Mouse (Mus musculus): ENCODE data around the gene Lrmda. TPM values are rescaled to one million over a fixed set of nuclear protein-coding genes. Genes with fewer than 3 reads are reported as not detected.

The Lrmda gene
- total RNA-seq, 2 experiments from 2014 or later: 0.27 TPM; not detected in 1

DNA sequence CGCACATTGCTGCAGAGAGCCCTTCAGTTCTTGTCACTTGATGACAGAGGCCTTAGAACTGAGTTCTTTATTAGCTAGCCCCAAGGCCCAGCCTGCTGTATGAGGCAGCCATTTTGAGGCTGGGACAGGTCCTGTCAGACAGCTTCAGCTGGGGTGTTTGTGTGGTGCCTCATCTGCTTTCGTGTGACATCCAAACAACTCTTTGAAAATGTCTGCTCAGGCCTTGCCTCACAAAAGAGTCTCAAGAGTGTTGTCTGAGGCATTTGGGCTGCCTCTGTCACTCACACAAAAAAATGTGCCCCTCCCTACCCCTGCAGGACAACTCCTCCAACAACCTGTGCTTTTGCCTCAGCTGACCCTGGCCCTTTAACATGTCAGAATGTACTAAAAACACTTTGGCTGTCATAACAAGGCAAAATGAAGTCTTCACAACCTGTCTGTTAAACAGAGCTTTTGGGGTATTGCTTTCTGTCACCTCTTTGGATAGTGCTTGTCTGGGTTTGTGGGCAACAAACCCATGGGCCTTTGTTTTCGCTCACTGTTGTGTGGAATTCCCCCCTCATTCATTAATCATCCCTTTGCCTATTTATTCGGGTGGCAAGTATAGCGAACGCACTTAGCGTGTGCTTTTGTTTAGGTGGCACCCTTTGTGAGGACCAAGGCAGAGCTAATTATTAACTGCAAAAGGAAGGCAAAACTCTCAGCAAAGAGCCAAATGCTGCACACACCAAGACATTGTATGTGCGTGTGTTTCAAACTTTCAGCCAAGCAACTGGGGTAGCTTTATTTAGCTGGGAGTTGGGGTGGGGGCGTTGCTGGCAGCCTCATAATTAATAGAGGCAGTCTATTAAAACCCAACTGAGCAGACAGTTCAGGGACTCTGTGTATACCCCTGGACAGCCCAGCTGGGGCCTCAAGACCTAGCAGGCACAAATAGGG, 660.5 kb downstream of the Lrmda start:
- DNase-seq (ENCODE audit: extremely low spot score in 1 of 2, low spot score in 1 of 2): no peak

DNA sequence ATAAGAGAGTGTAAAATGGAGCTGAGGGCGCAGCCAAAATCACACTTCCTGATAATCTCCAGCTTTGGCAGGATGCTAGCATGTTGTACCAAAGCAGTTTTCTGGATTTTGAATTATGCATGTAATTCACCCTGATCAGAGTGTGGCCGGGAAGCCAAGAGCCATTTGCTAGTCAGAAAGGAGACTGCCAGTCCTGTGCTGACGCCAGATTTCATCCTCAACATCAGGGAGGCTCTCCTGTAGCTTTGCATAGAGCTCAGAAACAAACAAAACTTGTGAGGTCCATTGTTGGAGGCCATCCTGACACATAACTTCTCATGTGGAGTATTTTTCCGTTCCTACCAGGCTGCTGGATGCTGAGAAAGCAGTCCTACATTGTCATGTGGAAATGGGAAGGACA, 667.4 kb downstream of the Lrmda start:
- no peak for DNase-seq (ENCODE audit: extremely low spot score in 1 of 2, low spot score in 1 of 2)

DNA sequence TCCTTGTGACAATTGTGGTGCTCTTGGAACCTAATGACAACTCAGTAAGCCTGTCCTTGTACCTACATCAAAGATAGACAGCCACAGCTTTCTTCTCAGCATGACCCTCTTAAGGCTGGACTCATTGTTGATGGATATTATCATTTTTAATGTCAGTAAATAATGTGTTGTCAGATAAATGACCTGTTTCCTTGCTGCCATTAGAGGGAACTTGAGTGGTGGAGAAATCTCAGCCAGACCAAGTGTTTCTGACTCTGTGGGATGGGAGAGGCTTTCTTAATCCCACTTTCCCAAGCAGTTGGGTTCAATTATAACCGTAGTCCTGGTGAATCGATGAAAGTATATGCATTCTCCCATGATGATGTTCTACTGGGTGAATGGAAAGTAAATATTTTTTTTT, 668.9 kb downstream of the Lrmda start:
- DNase-seq (ENCODE audit: extremely low spot score in 1 of 2, low spot score in 1 of 2): no peak

DNA sequence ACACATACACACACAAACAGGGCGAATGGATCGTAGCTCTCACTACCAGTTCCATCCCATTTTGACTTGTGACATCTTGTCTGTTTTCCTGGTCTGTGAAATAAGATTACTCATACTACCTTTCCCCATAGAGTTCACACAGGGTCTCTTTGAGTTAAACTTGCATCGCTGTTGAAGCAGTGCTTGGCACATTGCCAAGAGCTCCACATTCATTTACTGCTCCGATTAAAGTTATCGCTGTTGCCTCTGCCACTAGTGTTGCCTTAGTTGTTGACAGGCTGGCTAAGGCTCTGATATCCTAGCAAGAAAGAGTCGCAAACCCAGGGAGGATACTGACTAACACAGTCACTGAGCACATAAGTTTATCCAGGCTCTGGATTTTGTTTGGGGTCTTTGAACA, 675.9 kb downstream of the Lrmda start:
- DNase-seq (ENCODE audit: extremely low spot score in 1 of 2, low spot score in 1 of 2): no peak

DNA sequence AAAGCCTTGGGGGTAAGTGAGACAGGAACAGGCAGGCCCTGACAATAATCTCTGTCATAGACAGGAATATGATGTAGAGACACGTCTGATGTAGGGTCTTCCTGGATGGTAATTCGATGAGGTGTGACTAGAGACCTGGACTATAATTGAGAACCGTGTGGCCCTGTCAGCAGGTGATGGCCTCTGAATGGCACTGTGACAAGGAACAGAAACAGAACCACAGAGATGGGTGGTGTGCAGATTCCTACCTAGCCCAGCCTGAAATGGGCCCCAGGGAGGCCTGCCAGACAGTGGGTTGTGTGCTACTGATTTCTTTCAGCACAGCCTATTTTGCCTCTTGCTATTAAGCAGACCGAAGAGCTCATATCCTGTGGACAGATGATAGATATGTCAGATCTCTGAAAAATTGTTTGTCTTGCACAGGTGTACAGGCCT, 676.4 kb downstream of the Lrmda start:
- no peak for DNase-seq (ENCODE audit: extremely low spot score in 1 of 2, low spot score in 1 of 2)

DNA sequence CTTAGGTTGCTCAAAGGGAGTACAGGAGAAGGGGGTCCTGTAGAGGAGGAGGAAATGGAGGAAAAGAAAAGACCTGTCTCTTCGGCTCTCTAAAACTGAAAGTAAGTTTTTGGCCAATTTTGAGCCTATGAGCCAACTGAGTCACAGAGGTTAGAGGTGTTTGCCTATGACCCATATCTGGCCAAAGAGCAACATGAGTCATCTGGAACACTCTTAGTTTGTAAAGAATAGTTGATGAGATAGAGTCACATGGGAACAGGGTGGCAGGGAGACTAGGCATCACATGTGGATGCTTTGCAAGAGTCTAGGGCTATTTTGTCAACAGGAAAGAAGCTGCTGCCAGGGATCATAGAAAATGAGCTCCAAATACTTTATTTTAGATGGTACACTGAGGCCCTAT, 680.7 kb downstream of the Lrmda start:
- DNase-seq (ENCODE audit: extremely low spot score in 1 of 2, low spot score in 1 of 2): no peak

DNA sequence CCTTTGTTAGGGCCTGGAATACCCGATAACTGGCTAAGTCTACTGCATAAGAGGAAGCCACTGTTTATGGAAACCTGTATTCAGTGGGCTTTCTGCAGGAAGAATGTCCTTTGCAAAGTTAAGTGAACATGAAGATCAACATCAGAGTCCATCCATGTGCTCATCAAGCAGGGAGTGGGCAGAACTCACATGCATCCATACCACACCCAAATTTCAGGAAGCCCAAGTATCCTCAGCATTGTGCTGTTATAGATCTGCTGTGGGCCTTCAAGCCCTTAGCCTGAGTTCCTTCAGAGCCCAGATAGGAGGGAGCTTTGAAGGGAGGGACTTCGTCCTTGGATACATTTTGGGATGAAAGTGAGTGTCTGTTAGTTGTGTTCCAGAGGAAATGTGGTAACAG, 681.2 kb downstream of the Lrmda start:
- no peak for DNase-seq (ENCODE audit: extremely low spot score in 1 of 2, low spot score in 1 of 2)

DNA sequence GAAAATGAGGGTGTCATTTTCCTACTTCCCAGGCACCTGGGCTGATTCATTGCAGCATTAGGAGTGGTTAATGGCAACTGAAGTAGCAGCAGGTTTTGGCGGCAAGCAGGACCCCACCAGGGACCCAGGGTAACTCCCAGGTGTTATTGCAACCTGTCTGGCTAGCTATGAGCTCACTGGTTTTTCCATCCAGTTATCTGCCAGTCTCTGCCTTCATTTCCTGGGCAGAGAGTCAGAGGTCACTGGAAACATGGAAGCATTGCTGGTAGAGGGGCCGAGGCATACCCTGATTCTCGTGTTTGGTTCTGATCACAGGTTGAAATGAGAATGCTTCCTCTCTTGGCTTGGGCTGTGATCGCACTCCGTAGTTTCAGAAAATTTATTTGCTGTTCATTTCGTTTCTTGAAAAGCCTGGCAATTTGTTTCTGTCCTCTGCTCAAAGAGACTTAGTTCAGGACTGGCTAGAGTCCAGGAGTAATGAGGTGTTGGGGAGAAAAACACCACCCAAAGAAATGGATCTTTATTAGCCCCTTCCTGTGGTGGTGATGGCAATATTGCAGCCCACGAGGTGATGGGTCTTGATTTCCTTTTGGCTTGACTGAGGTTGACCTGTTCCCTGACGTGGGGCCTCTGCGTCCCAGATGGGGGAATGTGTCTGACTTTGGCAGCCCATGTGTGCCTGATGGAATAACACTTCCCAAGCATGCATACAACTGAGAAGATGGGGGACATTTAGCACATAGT, 688.6 kb downstream of the Lrmda start:
- no peak for DNase-seq (ENCODE audit: extremely low spot score in 1 of 2, low spot score in 1 of 2)

DNA sequence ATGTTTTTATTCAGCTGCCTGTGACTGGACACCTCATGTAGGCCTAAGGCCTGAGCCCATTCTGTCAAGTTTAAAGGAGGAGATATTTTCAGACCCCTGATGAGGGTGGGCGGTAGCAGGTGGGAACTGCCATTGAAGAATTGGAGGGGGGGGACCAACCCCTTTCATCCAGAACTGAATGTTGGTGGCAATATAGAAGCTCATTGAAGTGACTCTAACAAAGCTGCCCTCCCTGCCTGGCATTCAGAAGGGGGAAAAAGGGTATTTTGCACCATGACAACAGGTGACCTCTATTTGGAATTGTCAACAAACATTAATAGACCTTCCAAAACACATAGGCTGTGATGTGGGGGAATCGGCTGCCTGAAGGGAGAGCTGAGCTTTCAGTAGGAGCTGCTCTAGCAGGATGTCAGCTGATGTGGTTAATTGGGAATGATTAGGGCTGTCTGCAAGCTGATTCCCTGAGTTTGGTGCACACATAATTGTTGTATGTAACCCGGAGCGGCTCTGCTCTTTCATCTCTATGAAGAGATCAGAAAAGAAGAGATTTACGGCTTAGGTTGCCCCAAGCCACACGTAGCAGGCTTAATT, 690.7 kb downstream of the Lrmda start:
- no peak for DNase-seq (ENCODE audit: extremely low spot score in 1 of 2, low spot score in 1 of 2)

DNA sequence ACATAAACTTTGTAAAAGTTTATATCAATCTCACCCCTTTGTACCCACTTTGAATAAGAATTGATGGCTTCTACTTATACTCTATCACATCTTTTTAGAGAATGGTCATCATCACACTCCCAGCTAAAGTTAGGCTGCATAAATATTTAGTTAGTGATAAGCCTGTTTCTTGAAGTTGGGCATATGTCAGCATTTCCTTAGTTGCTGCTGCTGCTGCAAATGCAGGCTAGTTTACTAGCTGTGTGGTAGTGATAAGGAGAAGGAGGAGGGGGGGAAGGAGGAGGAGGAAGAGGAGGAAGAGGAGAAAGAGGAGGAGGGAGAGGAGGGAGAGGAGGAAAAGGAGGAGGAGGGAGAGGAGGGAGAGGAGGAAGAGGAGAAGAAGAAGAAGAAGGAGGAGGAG, 692.9 kb downstream of the Lrmda start:
- no peak for DNase-seq (ENCODE audit: extremely low spot score in 1 of 2, low spot score in 1 of 2)

DNA sequence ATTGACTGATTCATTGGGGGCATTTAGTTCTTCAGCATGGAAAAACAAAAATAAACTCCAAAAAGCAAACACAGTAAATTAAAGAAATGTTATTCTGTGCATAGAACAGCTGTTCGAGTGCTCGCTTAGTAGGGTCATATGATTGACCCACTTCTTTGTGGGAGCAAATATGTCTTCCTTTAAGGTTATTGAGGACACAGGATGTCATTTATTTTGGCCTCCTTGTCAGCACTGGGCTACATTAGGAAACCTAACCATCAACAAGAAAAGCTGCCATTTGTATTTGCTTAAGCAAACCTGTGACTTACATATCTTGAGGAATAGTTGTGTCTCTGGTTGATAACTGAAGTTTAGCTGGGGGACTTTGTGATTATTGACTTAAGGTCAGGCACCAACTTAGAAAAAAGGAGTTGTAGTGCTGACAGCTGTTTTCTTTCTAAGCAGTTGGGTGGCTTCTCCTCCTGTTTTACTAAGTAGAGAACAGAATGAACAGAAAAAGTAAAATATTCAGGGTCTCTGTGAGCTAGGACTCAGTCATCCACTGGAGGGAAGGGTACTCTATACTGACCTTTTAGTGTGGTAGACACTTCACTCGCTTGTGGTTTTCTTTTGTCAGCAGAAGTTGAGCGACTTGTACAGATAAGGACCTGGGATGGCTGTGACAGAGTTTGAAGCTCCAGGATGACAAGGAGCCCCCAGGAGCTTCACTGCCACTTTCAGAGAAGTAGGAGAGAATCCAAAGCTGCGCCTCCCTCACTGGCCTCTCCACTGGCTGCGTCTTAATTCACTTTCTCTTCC, 696.3 kb downstream of the Lrmda start:
- no peak for DNase-seq (ENCODE audit: extremely low spot score in 1 of 2, low spot score in 1 of 2)

DNA sequence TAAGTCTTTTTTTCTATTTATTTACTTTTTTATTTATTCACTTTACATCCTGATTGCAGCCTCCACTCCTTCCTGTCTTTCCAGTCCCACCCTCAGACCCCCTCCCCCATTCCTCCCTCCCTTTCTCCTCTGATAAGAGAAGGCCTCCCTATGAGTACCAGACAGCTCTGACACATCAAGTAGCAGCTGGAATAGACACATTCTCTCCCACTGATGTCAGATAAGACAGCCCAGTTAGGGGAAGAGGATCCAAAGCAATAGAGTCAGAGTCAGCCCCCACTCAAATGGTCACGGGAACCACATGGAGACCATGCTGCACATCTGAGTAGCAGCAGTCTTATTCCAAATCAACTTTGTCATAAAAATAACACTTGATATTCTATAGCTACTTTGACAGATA, 700.5 kb downstream of the Lrmda start:
- DNase-seq (ENCODE audit: extremely low spot score in 1 of 2, low spot score in 1 of 2): no peak

DNA sequence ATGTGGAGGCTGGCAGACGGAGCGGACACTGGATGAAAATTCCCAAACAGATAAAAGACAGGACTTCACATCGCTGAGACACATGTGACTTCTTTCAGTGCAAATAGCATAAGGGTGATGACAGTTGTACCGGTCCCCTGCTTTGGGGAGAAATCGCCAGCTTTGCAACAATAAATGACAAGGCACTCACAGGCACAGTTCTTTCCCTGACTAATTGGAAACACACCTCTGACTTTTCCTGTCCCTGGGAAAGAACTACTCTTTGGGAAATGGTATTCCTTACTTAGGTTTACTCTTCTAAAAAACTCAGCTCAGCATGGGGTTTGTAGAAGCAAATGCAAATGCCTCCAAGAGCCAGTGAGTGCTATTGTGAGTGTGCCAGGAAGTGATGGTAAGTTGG, 702.3 kb downstream of the Lrmda start:
- no peak for DNase-seq (ENCODE audit: extremely low spot score in 1 of 2, low spot score in 1 of 2)

DNA sequence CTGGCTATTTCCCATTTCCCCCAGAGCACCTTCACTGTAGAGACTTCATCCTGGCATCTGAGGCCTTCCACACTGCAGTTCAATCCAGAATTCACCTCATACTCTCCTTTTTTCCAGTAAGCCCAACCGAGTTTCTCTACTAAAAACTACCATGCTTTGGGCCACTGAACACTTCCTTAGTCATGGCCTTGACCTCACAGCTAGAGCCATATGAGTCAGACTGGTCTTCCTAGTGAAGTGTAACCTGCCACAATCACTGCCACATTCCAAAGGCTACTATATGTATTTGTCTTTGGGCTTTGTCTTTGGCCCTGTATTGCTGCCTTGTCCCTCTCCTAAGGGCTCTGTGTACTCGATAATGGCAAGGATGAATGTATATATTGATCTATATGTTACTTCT, 708.0 kb downstream of the Lrmda start:
- no peak for DNase-seq (ENCODE audit: extremely low spot score in 1 of 2, low spot score in 1 of 2)

DNA sequence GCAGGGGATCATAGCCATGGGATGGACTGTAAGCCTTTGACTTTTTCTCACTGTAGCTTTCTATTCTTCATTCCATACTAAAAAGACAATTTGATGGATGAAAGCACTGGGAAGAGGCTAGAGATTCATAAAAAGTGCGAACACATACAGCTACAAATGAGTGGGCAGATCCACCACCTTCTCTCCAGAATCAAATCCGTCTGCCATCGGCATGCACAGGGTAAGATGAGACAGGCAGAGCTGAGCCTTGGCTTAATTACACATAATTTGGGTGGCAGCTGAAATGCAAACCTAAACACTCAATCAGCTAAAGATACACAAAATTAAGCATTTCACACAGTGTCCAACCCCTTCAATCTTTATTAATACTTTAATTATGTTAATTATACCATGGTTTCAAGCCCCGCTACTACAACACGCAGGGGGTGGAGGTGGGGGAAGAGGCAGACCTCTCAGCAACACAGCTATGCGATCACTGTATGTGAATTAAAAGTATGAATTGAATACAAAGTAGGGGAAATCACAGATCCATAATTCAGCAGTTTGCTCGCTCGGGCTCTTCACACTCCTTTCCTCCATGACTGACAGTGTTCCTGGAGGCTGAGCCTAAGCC, 709.2 kb downstream of the Lrmda start:
- DNase-seq (ENCODE audit: extremely low spot score in 1 of 2, low spot score in 1 of 2): no peak

DNA sequence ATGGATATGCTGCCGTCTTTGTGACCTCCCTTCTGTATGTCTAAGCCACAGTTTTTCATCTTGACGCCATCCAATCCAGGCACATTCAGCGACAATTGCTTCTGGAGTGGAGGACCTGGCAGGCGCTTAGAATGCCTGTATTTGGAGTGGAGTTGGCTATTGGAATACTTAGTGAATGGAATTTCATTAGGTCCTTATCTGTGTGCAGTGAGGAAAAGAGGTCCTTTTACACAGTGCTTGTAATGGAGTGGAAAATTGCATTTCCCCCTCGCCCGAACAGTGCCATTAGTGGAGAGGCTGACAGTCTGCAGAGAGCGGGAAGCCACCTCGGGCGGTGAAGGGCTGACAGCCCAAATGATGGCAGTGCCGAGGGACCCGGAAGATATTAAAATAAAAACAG, 719.1 kb downstream of the Lrmda start:
- DNase-seq (ENCODE audit: extremely low spot score in 1 of 2, low spot score in 1 of 2): no peak

DNA sequence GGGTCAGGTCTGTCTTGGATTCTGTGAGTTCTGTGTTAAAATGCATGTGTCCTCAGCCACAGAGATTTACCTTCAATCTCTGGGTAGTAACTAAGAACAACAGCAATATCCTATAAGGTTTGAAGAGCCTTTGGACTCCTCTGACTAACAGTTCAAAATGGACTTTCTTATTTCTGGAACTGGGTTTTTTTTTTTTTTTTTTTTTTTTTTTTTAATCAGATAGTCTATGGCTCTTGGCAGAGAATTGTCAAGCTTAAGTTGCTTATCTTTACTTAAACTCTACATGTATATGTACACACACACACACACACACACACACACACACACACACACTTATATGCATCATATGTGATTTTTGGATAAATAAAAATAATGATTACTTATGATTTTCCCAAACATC, 723.0 kb downstream of the Lrmda start:
- no peak for DNase-seq (ENCODE audit: extremely low spot score in 1 of 2, low spot score in 1 of 2)

DNA sequence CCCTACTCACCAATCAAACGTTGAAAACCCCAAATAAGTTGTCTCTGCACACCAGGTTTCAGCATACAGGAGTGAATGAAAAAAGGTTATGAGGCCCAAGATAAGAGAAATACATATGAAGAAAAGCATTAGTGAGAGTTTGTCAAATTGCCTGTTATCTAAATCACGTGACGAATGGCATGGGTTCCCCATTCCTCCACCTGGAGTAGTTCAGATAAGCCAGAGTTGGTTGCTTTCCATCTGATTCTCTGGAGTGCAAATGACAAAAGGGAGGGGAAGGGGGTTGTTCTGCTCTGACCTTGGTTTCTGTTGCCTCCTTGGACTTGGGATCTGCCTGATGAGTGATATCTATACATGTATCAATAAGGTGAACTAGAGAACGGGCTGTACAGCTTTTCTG, 723.8 kb downstream of the Lrmda start:
- DNase-seq (ENCODE audit: extremely low spot score in 1 of 2, low spot score in 1 of 2): no peak

DNA sequence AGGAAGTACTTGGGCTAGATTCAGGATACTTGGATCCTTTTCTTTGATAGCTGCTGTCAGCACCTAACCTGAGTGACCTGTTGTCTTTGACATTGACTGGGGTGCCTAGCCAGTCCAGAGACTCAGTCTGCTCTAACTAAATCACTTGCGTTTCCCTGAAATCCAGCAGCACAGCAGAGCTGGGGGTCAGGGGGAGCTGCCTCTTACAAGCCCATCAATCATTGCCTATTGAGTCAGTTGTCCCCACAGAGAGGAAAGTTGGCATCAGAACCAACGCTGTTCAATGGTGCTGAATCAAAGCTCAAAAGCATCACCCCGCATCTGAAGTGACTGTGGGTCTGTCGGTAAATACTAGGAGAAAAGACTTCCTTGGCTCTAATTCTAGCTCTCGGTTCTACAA, 725.2 kb downstream of the Lrmda start:
- DNase-seq (ENCODE audit: extremely low spot score in 1 of 2, low spot score in 1 of 2): no peak

DNA sequence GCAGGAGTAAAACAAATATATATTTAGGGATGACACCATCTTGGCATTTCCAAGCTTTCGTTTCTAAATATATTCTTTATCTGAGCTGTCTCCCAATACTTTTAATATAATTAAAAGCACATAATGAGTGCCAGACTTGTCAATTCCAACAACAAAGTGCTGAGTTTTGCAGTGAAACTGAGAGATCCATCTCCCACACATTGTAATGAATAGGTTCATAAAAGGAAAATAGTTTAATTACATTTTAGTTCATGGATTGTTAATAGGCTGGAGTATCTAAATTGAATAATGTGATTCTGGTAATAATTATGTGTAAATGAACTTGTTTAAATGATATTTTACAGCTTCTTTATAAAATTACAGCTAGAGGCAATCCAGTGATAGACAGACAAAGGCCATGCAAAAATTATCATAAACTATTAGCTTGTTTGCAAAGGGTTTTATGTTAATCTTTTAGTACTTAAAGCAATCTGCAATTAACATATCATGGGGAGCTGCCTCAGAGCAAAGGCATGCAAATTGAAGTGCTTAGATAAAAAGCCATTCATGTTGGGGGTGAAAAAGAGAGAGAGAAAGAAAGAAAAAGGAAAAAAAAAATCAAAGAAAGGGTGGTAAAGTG, 725.9 kb downstream of the Lrmda start:
- DNase-seq (ENCODE audit: extremely low spot score in 1 of 2, low spot score in 1 of 2): no peak
